In the genomic region with DNA sequence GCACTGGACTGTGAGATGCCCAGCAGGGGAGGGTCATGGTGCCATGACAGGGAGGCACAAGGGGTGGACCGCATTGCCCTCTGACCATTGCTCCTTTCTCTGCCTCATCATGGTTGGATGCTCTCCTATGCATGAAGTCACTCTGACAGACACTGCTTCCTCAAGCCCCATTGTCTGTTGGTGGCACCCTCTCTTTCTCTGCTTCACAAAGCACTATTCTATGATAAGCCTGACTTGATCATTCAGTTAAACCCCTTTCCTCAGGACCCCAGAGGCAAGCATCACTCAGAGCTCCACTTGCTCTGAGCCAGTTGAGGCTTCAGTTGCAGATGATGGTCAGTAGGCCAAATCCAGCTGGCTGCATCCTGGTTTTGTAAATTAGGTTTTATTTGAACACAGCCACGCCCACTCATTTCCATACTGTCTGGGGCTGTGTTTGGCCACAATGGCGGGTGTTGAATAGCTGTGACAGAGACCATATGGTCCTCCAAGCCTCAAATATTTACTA, we compare ENCODE assay signal across 9 mouse cellular contexts.
DNase-seq lines count a peak whose midpoint lies in the region; ATAC-seq and TF ChIP-seq lines count a peak whose summit lies in the region.
"Had no signal": no experiment of that assay in that cellular context is flagged by ENCODE, and none has a peak within 500 bp of the region (broad histone marks: within the 10 kb centered on the region; RNA-seq: fewer than 3 reads in every experiment).

No protein-coding gene starts in this region.

- no peak overlapping the region for H3K4me3 ChIP-seq in heart, embryonic 13.5 days
- H3K4me3 ChIP-seq in hindbrain, embryonic 16.5 days (ENCODE audit: low read length): no peak overlapping the region
- H3K4me3 ChIP-seq in midbrain, postnatal 0 days (ENCODE audit: low read depth, low read length): no peak overlapping the region
- H3K4me3 ChIP-seq: myocyte had no signal

- no peaks in the 10 kb centered on the region for H3K9me3 ChIP-seq in heart, embryonic 13.5 days
- H3K9me3 ChIP-seq in hindbrain, embryonic 16.5 days (ENCODE audit: control insufficient read depth, low read length): no peaks in the 10 kb centered on the region
- no peaks in the 10 kb centered on the region for H3K9me3 ChIP-seq in midbrain, postnatal 0 days (ENCODE audit: low read length)

- H3K4me1 ChIP-seq in heart, embryonic 13.5 days: peaks cover 74% of the 10 kb centered on the region
- peaks cover 58% of the 10 kb centered on the region for H3K4me1 ChIP-seq in hindbrain, embryonic 16.5 days (ENCODE audit: control insufficient read depth, insufficient read depth, low read depth, low read length)
- H3K4me1 ChIP-seq in midbrain, postnatal 0 days (ENCODE audit: insufficient read depth, low read length): peaks cover 32% of the 10 kb centered on the region

- ATAC-seq in heart, embryonic 13.5 days (ENCODE audit: extremely low read depth, insufficient number of reproducible peaks, low FRiP score, low TSS enrichment): no peak
- no peak for ATAC-seq in hindbrain, embryonic 16.5 days
- no peak for ATAC-seq in midbrain, postnatal 0 days (ENCODE audit: low FRiP score)

- no peak for TF ChIP-seq CTCF in midbrain, postnatal 0 days (IDR thresholded peaks at IDR 0.05)

- H3K36me3 ChIP-seq in heart, embryonic 13.5 days: peaks cover 21% of the 10 kb centered on the region
- H3K36me3 ChIP-seq in hindbrain, embryonic 16.5 days (ENCODE audit: control insufficient read depth, insufficient read depth, low read length): no peaks in the 10 kb centered on the region
- H3K36me3 ChIP-seq in midbrain, postnatal 0 days (ENCODE audit: insufficient read depth, low read length): no peaks in the 10 kb centered on the region

- no peak for DNase-seq in heart, adult 18-20 months
- peak; percentile 82 for DNase-seq in embryo, embryonic 10 days (ENCODE audit: low spot score)
- DNase-seq in midbrain, postnatal 0 days (ENCODE audit: low spot score): peak; percentile 60
- no peak for DNase-seq in adrenal gland, adult (ENCODE audit: inconsistent age in 2 of 2, low spot score in 1 of 2)
- no peak for DNase-seq in adrenal gland, postnatal 25 days
- DNase-seq in Muller cell, postnatal 12 days (ENCODE audit: inconsistent ontology term): no peak

- WGBS in heart, embryonic 13.5 days: 68% methylated on average over 3 of the region's 3 CpGs
- 22% methylated on average over 3 of the region's 3 CpGs for WGBS in hindbrain, embryonic 16.5 days
- 39% methylated on average over 3 of the region's 3 CpGs for WGBS in midbrain, postnatal 0 days

- no peak overlapping the region for H3K4me2 ChIP-seq in heart, embryonic 13.5 days
- H3K4me2 ChIP-seq in hindbrain, embryonic 16.5 days (ENCODE audit: low read length): no peak overlapping the region
- H3K4me2 ChIP-seq in midbrain, postnatal 0 days (ENCODE audit: low read depth, low read length, poor library complexity, severe bottlenecking): no peak overlapping the region

- no peak overlapping the region for H3K9ac ChIP-seq in heart, embryonic 13.5 days
- H3K9ac ChIP-seq in hindbrain, embryonic 16.5 days (ENCODE audit: low read depth, low read length): no peak overlapping the region
- H3K9ac ChIP-seq in midbrain, postnatal 0 days (replicated peaks; ENCODE audit: low read length, poor library complexity, severe bottlenecking): no peak overlapping the region

- peak overlapping the region; percentile 97 for H3K27ac ChIP-seq in heart, embryonic 13.5 days (replicated peaks)
- H3K27ac ChIP-seq in hindbrain, embryonic 16.5 days (ENCODE audit: low read depth, low read length): peak overlapping the region; percentile 60
- 0 out of 2 replicates have a peak overlapping the region, but pooled peaks have one; percentile 18 for H3K27ac ChIP-seq in midbrain, postnatal 0 days (ENCODE audit: low read depth, low read length)

- H3K27me3 ChIP-seq in heart, embryonic 13.5 days (replicated peaks): no peaks in the 10 kb centered on the region
- no peaks in the 10 kb centered on the region for H3K27me3 ChIP-seq in hindbrain, embryonic 16.5 days (replicated peaks; ENCODE audit: control insufficient read depth, insufficient read depth, low read length)
- no peaks in the 10 kb centered on the region for H3K27me3 ChIP-seq in midbrain, postnatal 0 days (ENCODE audit: insufficient read depth, low read length)

Comparison
In these comparisons a context has a peak if more than half of its experiments do, and no peak if none do; other contexts are left out.
1. H3K27ac ChIP-seq: peak in every context shown above with its lines; median percentile 97 in heart, embryonic 13.5 days; 60 in hindbrain, embryonic 16.5 days; 18 in midbrain, postnatal 0 days.
2. DNase-seq: peak in embryo, embryonic 10 days (single experiment) and midbrain, postnatal 0 days (single experiment); none in heart, adult 18-20 months (0 of 2), adrenal gland, adult (0 of 2), adrenal gland, postnatal 25 days (single experiment) and Muller cell, postnatal 12 days (single experiment).